Mouse (Mus musculus) v-Abl transformed pro-B cells (cell line): ENCODE results near the gene Cyp4a31.
"Not testable (repeated sequence)": the region's sequence is repeated elsewhere in the genome, so short reads cannot be mapped to it uniquely, and the experiment has no call there.

Experiments
- in situ Hi-C, 2 experiments: fragments of 400-800 bp; cut with MboI; formaldehyde crosslinking; loops; one replicate each; pipeline ENCODE4 v1.15.1; 2025; ENCODE audit not compliant: unreplicated experiment in 2 of 2

Gene Cyp4a31

DNA sequence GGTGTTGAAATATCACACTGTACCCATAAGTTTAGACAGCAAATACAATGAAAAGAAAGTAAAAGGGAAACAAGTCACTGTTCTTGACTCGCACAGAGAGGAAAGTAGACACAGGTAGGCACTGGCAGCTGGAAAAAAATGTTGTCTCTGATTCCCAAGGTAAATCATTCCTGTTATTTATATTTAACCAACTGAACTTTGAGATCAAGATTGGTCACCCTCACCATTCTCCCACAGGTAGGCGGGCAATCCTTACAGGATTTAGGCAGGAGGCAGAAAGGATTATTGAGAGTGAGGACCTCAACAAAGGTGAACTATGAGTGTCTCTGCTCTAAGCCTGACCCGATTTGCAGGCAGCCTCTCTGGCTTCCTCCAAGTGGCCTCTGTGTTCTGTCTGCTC, at the start of gene Cyp4a31:
Cyp4a31 (plus strand) TSS at position 249 of the 400 bp plus-strand sequence.
- in situ Hi-C loops = no loop called here

DNA sequence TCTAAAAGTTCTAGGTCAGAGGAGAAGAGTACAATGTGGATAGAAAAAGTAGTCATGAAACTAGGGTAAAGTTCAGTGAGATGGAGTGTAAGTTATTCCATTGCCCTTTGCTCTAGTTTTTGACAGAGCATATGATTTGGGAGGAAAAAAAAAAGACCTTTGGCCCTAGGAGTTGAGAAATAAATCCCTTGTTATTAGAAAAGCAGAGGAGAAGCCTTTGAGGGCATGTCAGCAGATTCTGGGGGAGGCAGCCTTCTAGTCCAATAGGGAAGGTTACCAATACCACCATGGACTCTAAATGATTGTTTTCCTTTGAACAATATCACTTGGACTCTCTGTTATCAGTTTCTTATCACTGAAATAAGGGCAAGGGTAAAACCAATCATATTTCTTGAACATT, 49.5 kb upstream of the Cyp4a31 start:
- in situ Hi-C loops = not testable (repeated sequence)

DNA sequence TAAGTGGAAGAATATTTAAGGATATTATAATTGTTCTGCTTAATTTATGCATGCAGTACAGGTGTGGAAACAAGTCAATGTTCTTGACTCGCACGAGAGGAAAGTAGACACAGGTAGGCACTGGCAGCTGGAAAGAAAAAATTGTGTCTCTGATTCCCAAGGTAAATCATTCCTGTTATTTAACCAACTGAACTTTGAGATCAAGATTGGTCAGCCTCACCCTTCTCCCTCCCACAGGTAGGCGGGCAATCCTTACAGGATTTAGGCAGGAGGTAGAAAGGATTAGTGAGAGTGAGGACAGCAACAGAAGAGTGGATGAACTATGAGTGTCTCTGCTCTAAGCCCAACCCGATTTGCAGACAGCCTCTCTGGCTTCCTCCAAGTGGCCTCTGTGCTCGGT, 45.4 kb upstream of the Cyp4a31 start, which contains the start of gene Cyp4a10:
Cyp4a10 (plus strand) TSS at position 265 of the 400 bp plus-strand sequence.
- in situ Hi-C loops = not testable (repeated sequence)

DNA sequence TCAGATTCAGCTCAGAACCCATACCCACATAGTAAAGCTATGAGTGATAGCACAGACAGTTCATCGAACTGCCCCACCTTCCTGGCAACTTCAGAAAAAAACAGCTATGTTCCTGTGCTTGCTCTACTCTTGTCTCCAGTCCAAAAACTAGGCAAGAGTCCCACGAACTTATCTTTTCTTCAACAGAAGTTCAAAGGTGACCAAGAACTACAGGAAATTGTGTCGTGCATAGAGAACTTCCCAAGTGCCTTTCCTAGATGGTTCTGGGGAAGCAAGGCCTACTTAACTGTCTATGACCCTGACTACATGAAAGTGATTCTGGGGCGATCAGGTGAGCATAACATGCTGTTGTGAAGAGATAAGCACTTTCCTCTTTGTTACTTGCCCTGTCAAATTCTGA, 44.0 kb upstream of the Cyp4a31 start:
- in situ Hi-C loops = no loop called here

DNA sequence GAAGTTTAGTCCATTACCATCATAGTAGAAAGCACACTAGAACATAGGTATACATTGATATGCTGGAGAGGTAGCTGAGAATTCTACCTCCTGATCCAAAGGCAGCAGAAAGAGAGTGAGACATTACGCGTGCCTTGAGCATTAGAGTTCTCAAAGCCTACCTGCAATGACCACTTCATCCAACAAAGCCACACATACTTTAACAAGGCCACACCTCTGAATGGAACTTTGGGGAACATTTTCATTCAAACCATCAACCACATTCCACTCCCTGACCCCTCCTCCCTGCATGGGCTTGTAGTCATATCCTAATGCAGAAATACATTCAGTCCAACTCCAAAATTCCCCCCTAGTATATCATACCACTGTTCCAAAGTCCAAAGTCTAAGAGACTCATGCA, 41.7 kb upstream of the Cyp4a31 start:
- in situ Hi-C loops = no loop called here

DNA sequence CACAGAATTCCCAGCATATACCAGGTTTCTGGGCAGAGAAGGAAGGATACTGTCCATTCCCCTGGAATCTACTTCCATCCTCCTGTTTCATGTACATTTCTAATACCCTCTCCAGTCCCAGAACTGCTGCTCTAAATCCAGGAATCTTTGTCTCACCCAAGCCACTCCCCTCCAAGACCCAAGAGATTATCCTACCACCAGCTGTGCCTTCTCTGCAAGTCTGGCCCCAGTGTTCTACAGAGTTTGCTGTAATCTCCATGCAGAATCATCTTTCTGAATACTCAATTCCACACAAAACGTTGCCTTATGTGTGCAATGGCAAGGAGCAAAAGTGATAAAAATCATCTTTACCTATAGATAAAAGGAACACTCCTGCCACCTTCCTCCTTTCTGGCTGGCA, 18.3 kb upstream of the Cyp4a31 start:
- in situ Hi-C loops = no loop called here

DNA sequence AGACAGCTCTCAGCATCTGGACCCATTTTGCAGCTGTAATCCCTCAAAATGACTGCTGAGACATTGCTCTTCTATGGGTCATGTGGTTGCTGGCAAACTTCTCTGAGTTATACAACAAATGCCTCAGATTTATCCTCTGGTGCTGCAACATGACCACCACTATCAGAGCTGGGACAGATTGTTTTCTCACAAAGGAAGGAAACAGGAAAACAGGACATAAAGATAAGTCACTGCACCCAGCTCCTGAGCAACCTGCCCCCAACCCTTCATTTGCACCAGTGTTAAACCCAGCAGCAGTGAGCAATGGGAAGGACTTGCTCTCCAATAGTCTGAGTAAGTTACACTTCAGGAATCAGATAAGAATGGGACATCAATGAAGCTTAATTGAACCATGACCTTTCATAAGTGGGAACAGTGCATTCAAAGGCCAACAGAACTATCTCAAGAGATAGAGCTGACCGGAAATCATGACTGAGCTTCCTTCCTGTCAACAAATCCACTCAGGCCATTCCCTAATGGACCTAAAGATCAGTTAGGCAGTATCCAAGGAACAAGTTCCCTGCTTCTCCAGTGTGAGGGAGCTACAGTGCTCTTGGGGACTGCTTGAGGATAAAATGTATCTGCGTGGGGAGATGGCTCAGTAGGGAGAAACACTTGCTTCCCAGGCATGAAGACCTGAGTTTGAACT, 17.2 kb upstream of the Cyp4a31 start:
- in situ Hi-C loops = no loop called here

DNA sequence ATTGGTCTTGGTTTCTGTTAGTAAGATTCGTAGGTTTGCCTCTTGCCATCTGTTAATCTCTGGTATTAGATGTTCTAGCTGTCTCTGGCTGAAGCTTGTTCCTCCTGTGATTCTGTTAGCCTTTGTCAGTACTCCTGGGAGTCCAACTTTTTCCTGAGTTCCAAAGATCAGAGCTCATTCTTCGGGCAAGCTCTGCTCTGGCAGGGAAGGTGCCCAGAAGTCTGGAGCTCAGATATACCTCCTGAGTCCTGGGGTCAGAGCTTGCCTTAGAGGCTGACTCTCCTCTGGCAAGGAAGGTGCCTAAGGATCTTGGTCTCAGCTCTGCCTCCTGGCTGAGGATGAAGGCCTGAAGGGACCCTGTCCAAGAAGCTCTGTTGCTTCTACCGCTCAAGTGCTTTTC, 10.7 kb upstream of the Cyp4a31 start:
- in situ Hi-C loops = no loop called here

DNA sequence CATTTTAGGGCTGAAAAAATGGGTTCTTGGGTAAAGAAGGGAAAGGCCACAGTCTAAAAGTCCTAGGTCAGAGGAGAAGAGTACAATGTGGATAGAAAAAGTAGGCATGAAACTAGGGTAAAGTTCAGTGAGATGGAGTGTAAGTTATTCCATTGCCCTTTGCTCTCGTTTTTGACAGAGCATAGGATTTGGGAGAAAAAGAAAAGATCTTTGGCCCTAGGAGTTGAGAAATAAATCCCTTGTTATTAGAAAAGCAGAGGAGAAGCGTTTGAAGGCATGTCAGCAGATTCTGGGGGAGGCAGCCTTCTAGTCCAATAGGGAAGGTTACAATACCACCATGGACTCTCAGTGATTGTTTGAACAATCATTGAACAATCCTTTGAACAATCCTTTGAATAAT, 7.9 kb upstream of the Cyp4a31 start:
- in situ Hi-C loops = no loop called here

DNA sequence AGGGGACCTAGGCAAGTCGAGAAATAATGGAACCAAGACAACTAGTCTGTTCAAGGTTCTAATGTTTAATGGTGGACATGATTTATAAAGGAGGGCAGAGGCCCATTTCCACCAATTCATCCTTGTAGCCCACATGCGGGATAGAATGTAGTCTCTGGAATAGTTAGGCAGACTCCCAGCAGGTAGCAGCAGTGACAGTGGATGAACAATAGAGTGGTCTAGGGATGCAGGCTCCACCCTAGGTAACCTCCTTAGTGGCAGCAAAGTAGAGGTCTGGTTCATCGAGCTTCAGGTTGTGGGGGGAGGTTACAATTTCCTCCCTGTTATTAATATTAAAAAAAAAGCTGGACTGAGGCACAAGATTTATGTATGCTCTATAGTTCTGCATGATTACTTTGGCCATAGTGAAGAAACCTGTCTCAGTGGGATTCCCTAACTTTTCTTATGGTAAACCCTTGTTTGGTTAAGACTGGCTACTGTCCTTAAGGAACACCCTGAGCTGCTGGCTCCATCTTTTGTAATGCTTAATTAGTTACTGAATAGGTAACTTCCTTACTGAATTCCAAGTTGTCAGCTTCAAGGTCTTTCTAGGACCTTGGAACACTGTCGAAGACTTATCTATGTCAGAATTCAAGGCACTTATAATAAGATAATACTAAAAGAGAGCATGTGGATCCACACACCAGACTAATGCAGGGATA, 5.4 kb upstream of the Cyp4a31 start:
- in situ Hi-C loops = no loop called here

DNA sequence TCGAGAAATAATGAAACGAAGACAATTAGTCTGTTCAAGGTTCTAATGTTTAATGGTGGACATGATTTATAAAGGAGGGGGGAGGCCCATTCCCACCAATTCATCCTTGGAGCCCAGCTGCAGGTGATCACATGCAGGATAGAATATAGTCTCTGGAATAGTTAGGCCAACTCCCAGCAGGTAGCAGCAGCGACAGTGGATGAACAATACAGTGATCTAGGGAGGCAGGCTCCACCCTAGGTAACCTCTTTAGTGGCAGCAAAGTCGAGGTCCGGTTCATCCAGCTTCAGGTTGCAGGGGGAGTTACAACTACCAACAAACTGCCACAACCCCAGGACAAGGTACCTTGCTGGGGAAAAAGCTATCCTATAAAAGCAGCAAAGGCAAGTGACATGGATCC, 2.2 kb upstream of the Cyp4a31 start:
- in situ Hi-C loops = not testable (repeated sequence)

DNA sequence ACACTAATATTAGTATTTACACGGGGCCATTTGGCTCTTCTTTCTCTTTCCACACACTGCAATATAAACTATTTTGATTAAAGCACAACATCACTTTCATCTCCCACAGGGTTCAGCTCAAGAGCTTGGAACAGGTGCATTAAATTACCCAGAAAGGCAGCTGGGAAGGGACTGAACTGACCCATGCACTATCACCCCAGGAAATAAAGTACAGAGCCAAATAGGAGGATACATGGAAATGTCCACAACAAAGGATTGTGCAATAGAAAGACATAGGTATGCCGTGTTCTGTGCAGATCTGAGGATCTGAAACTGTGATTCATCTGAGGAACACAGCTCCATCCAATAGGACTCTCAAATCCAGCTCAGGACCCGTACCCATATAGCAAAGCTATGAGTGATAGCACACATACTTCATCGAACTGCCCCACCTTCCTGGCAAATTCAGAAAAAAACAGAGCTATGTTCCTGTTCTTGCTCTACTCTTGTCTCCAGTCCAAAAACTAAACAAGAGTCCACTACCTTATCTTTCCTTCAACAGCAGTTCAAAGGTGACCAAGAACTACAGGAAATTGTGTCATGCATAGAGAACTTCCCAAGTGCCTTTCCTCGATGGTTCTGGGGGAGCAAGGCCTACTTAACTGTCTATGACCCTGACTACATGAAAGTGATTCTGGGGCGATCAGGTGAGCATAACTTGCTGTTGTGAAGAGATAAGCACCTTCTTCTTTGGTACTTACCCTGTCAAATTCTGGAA, 1.2 kb downstream of the Cyp4a31 start:
- in situ Hi-C loops = not testable (repeated sequence)

DNA sequence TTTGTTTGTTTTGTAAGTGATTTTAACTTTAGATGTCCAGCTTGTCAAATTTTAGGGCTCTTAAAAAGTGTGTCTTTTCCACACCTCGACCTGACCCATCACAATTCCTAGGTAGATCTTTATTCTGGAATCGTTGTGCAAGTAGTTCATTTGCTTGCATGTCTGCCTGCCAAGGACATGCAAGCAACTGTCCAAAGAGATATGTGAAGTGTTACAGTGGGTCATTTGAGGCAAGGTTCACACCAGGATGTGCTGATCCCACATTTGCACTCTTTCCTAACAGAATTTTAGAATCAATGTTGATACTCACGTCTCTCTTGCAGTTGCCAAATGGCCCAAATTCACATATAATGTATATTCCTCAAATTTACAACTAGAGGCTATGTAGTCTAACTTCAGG, 11.8 kb downstream of the Cyp4a31 start:
- in situ Hi-C loops = loop anchor here (5.0 kb wide), 2 partner anchors 43 to 47 kb away; no protein-coding TSS in a partner anchor

DNA sequence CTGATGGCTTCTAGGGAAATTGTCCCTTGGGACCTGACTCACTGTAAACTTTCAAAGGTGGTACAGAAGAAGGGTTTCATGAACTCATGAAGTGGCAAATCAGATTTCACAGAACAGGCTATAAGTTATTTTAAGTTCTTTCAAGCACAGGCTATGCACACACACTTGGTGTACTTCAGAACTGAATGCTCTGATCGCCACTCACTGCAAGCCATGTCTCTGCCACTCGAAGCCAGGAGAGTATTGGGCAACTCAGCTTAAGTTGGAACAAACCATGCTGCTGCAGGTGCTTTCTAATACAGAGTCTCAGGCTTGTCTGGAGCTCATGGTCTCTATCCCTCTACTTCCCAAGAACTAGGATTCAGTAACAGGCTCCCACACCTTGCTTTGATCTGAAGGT, 12.3 kb downstream of the Cyp4a31 start:
- in situ Hi-C loops = loop anchor here (5.0 kb wide), 2 partner anchors 43 to 47 kb away; no protein-coding TSS in a partner anchor

DNA sequence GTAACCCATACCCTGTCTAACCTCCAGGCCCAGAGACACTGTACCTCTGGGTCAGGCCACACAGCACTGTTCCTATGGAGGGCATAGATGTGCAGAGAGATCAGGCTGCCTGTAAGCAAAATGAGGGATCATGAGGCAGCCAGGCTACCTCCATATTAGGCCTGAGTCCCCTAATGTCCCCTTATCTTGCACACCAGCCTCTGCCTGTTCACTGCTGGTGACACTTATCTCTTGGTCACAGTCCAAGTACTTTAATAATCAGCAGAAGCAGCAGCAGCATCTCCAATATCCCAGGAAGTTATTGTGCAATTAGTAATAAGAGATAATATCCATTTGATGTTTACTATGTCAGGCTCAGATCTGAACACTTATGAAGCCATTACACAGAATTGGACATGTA, 19.6 kb downstream of the Cyp4a31 start:
- in situ Hi-C loops = no loop called here

DNA sequence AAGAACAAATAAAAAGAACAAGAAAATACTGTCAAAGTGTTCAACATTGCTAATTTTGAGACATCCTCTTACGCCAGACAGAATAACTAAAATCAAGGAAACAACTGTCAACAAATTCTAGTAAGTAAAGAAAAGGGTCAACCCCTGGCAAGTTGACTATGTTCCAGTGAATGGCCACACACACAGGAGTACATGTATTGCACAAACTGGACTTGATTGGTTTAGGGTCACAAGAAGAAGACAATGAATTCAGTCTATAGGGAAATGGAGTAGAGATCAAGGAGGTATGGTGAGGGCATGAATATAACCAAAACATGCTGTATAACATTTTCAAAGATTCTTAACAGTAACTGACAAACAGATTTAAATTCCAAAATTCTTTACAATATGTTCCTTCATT, 32.9 kb downstream of the Cyp4a31 start:
- in situ Hi-C loops = no loop called here

DNA sequence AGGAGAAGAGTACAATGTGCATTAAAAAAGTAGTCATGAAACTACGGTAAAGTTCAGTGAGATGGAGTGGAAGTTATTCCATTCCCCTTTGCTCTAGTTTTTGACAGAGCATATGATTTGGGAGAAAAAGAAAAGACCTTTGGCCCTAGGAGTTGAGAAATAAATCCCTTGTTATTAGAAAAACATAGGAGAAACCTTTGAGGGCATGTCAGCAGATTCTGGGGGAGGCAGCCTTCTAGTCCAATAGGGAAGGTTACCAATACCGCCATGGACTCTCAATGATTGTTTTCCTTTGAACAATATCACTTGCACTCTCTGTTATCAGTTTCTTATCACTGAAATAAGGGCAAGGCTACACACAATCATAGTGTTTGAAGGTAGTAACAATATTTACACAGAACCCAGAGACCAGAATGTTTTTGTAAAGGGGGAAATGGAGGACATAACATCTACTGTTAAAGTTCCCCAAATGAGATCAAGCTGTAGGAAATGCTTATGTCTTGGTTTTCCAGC, 33.4 kb downstream of the Cyp4a31 start:
- in situ Hi-C loops = no loop called here

DNA sequence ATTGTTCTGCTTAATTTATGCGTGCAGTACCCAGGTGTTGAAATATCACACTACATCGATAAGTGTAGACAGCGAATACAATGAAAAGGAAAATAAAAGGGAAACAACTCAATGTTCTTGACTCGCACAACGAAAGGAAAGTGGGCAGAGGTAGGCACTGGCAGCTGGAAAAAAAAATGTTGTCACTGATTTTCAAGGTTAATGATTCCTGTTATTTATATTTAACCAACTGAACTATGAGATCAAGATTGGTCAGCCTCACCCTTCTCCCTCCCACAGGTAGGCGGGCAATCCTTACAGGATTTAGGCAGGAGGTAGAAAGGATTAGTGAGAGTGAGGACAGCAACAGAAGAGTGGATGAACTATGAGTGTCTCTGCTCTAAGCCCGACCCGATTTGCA, 37.2 kb downstream of the Cyp4a31 start, which contains the start of gene Cyp4a32:
Cyp4a32 (plus strand) TSS at position 359 of the 400 bp plus-strand sequence.
- in situ Hi-C loops = not testable (repeated sequence)

DNA sequence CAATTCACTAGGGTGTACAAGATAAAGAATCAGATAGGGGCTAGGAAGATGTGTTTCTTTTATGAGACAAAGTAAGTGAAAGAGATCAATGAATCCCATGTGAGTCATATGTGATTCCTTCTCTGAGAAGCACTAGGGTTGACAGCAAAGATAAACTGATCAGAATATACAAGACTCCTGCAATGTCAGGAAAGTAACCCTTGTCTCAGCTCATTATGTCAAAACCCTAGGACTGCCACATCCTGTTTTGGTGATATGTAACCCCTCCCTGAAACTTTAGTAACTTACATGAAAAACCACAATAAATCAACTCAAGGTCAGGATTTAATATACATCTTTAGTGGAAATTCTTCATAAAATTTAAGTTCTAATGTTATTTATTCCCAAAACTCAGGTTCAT, 50.6 kb downstream of the Cyp4a31 start:
- in situ Hi-C loops = no loop called here

DNA sequence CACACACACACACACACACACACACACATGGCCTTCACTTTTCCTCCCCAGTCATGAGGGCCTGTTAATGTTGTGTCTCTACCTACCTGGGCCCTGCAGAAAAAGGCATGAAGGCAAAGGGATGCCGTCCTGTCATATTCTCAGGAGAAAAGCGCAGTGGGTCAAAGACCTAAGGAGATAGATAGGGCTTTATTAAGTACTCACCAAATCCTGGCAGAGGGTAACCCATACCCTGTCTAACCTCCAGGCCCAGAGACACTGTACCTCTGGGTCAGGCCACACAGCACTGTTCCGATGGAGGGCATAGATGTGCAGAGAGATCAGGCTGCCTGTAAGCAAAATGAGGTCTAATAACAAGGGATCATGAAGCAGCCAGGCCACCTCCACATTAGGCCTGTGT, 62.1 kb downstream of the Cyp4a31 start:
- in situ Hi-C loops = not testable (repeated sequence)
